Mouse (Mus musculus): ENCODE measurements at regions not wholly inside any gene's neighbourhood (a gene's known extent, or its start where the extent isn't known, plus 50 kb on each side); places are given as distances from the start of the nearest gene placed in this dataset.

DNA sequence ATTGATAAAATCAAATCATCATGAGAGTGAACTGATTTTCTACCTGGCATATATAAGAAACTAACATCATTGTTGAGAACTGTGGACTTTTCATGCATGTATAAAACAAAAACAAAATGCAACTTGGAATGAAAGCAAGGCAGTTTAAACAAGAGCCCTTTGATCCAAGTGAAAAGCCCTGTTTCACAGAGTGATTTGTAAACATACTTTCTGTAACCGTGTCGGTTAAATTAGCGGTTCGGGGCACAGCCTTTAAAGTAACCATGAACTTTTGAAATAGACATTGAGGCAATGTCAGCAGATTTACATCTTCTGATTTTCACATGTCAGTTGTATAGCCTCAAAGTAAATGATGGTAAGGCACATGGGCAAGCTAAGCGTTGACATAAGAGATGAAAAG lies 593.7 kb upstream of the Pkn2 start:
- TF ChIP-seq POLR2A (IDR thresholded peaks at IDR 0.05; ENCODE audit: extremely low read depth, insufficient read depth, low read length) (no peak), CTCF (IDR thresholded peaks at IDR 0.05; ENCODE audit: low read depth, low read length) (no peak)

All from liver, adult 2 months (tissue).